ENCODE assay signal across 8 mouse cellular contexts in genomic region chr17:45575123-45575897, GRCm38 (mm10). TPM values are rescaled to one million over a fixed set of nuclear protein-coding genes. Genes with fewer than 3 reads are reported as not detected.
DNase-seq lines count a peak whose midpoint lies in the region; ATAC-seq and TF ChIP-seq lines count a peak whose summit lies in the region.

No protein-coding gene starts in this region.

- H3K4me2 ChIP-seq in lung, embryonic 15.5 days, result no peak overlapping the region
- H3K4me2 ChIP-seq in intestine, embryonic 16.5 days (ENCODE audit: low read depth, low read length), result no peak overlapping the region

- no peaks in the 10 kb centered on the region for H3K27me3 ChIP-seq in lung, embryonic 15.5 days
- no peaks in the 10 kb centered on the region for H3K27me3 ChIP-seq in intestine, embryonic 16.5 days (replicated peaks; ENCODE audit: control insufficient read depth, insufficient read depth, low read length)

- TF ChIP-seq CTCF in lung, adult 2 months (IDR thresholded peaks at IDR 0.05; ENCODE audit: insufficient read depth, low read length), result no peak
- TF ChIP-seq CTCF in olfactory bulb, adult 2 months (IDR thresholded peaks at IDR 0.05; ENCODE audit: insufficient read depth, low read depth, low read length), result no peak

- WGBS in lung, embryonic 15.5 days, result 88% methylated on average over 8 of the region's 8 CpGs
- 85% methylated on average over 8 of the region's 8 CpGs for WGBS in lung, adult 2 months
- WGBS in intestine, embryonic 16.5 days, result 88% methylated on average over 8 of the region's 8 CpGs
- 85% methylated on average over 8 of the region's 8 CpGs for WGBS in olfactory bulb, adult 2 months

- H3K36me3 ChIP-seq in lung, embryonic 15.5 days, result peaks cover 17% of the 10 kb centered on the region
- H3K36me3 ChIP-seq in intestine, embryonic 16.5 days (ENCODE audit: control insufficient read depth, insufficient read depth, low read length), result peaks cover 10% of the 10 kb centered on the region

- H3K4me1 ChIP-seq in lung, embryonic 15.5 days, result peaks cover 34% of the 10 kb centered on the region
- H3K4me1 ChIP-seq in lung, adult 2 months (ENCODE audit: control insufficient read depth, insufficient read depth, low read length), result peaks cover 3% of the 10 kb centered on the region
- H3K4me1 ChIP-seq in intestine, embryonic 16.5 days (ENCODE audit: control insufficient read depth, insufficient read depth, low read length), result peaks cover 24% of the 10 kb centered on the region
- peaks cover 9% of the 10 kb centered on the region for H3K4me1 ChIP-seq in olfactory bulb, adult 2 months (ENCODE audit: control insufficient read depth, insufficient read depth, low read length)

- H3K9me3 ChIP-seq in lung, embryonic 15.5 days, result no peaks in the 10 kb centered on the region
- H3K9me3 ChIP-seq in intestine, embryonic 16.5 days (ENCODE audit: control insufficient read depth, low read length), result no peaks in the 10 kb centered on the region

- H3K9ac ChIP-seq in lung, embryonic 15.5 days, result no peak overlapping the region
- peak overlapping the region; percentile 100; the same call in 1 of the 2 replicates for H3K9ac ChIP-seq in intestine, embryonic 16.5 days (ENCODE audit: low read depth, low read length)

- peak overlapping the region; percentile 97; the same call in 1 of the 2 replicates for H3K27ac ChIP-seq in lung, embryonic 15.5 days
- peak overlapping the region; percentile 98; the same call in 1 of the 2 replicates for H3K27ac ChIP-seq in intestine, embryonic 16.5 days (ENCODE audit: low read length)
- H3K27ac ChIP-seq in olfactory bulb, adult 2 months (ENCODE audit: insufficient read depth, low read depth, low read length), result peak overlapping the region; percentile 100

- peak; percentile 63 for DNase-seq in cerebellum, adult 9-10 months
- DNase-seq in lung, adult 2 months, result no peak
- no peak for DNase-seq in adrenal gland, postnatal 36 days
- no peak for DNase-seq in cerebellum, postnatal 36 days

- no peak for TF ChIP-seq POLR2A in lung, adult 2 months (IDR thresholded peaks at IDR 0.05; ENCODE audit: borderline replicate concordance, extremely low read depth, low read depth, low read length)
- TF ChIP-seq POLR2A in olfactory bulb, adult 2 months (IDR thresholded peaks at IDR 0.05; ENCODE audit: insufficient read depth, low read depth, low read length), result no peak

- H3K4me3 ChIP-seq in lung, embryonic 15.5 days, result no peak overlapping the region
- H3K4me3 ChIP-seq in lung, adult 2 months (replicated peaks; ENCODE audit: extremely low read depth, low read depth, low read length), result no peak overlapping the region
- H3K4me3 ChIP-seq in intestine, embryonic 16.5 days (ENCODE audit: low read length), result no peak overlapping the region
- H3K4me3 ChIP-seq in olfactory bulb, adult 2 months (ENCODE audit: insufficient read depth, low read depth, low read length), result no peak overlapping the region

- ATAC-seq in cerebellum, adult (ENCODE audit: insufficient number of reproducible peaks, low FRiP score, low TSS enrichment), result no peak
- no peak for ATAC-seq in lung, embryonic 15.5 days (ENCODE audit: borderline replicate concordance, extremely low read depth, low FRiP score, low TSS enrichment)
- ATAC-seq in intestine, embryonic 16.5 days, result no peak

RNA-seq across cellular contexts. Expression of gene Hsp90ab1, which starts 2.2 kb away (rescaled TPM):
- polyA plus RNA-seq in lung, embryonic 15.5 days (2015; fragmentation: Nextera tagmentation; extraction: Ambion mirVana), result 1,572 and 1,619 TPM in 2 replicates
- 212 and 340 TPM in 2 replicates for polyA plus RNA-seq in lung, adult 2 months (2012; rRNA removed)
- 1,309 and 1,475 TPM in 2 replicates for polyA plus RNA-seq in intestine, embryonic 16.5 days (2015; fragmentation: Nextera tagmentation; extraction: Ambion mirVana)
- 1,037 and 1,562 TPM in 2 replicates for polyA plus RNA-seq in olfactory bulb, adult 2 months (2012; ENCODE audit: insufficient read depth, insufficient read length, low replicate concordance, missing spikeins)
- 1,000 to 10,000 TPM; 1,888 to 2,360 TPM for total RNA-seq in adrenal gland, postnatal 36 days (2021)

RNA-seq across cellular contexts. Expression of gene Slc35b2, which starts 11.6 kb away (rescaled TPM):
- 137 and 141 TPM in 2 replicates for polyA plus RNA-seq in lung, embryonic 15.5 days (2015; fragmentation: Nextera tagmentation; extraction: Ambion mirVana)
- polyA plus RNA-seq in lung, adult 2 months (2012; rRNA removed), result 89.9 and 102 TPM in 2 replicates
- polyA plus RNA-seq in intestine, embryonic 16.5 days (2015; fragmentation: Nextera tagmentation; extraction: Ambion mirVana), result 132 and 136 TPM in 2 replicates
- polyA plus RNA-seq in olfactory bulb, adult 2 months (2012; ENCODE audit: insufficient read depth, insufficient read length, low replicate concordance, missing spikeins), result not detected in 2 replicates
- 10 to 100 TPM; 43.4 to 75.9 TPM for total RNA-seq in adrenal gland, postnatal 36 days (2021)

RNA-seq across cellular contexts. Expression of gene Nfkbie, which starts 19.8 kb away (rescaled TPM):
- polyA plus RNA-seq in lung, embryonic 15.5 days (2015; fragmentation: Nextera tagmentation; extraction: Ambion mirVana), result 3.0 and 5.0 TPM in 2 replicates
- polyA plus RNA-seq in lung, adult 2 months (2012; rRNA removed), result 7.2 and 7.8 TPM in 2 replicates
- polyA plus RNA-seq in intestine, embryonic 16.5 days (2015; fragmentation: Nextera tagmentation; extraction: Ambion mirVana), result 5.0 and 5.5 TPM in 2 replicates
- polyA plus RNA-seq in olfactory bulb, adult 2 months (2012; ENCODE audit: insufficient read depth, insufficient read length, low replicate concordance, missing spikeins), result not detected in 2 replicates
- total RNA-seq in adrenal gland, postnatal 36 days (2021), result 1 to 10 TPM; 3.7 TPM

RNA-seq across cellular contexts. Expression of gene Slc29a1, which starts 24.1 kb away (rescaled TPM):
- 92.1 and 103 TPM in 2 replicates for polyA plus RNA-seq in lung, embryonic 15.5 days (2015; fragmentation: Nextera tagmentation; extraction: Ambion mirVana)
- 185 and 186 TPM in 2 replicates for polyA plus RNA-seq in lung, adult 2 months (2012; rRNA removed)
- polyA plus RNA-seq in intestine, embryonic 16.5 days (2015; fragmentation: Nextera tagmentation; extraction: Ambion mirVana), result 73.4 and 83.1 TPM in 2 replicates
- polyA plus RNA-seq in olfactory bulb, adult 2 months (2012; ENCODE audit: insufficient read depth, insufficient read length, low replicate concordance, missing spikeins), result not detected in 2 replicates
- total RNA-seq in adrenal gland, postnatal 36 days (2021), result 100 to 1,000 TPM; 132 to 137 TPM

RNA-seq across cellular contexts. Expression of gene Tmem151b, which starts 25.8 kb away (rescaled TPM):
- 1.7 and 2.0 TPM in 2 replicates for polyA plus RNA-seq in lung, embryonic 15.5 days (2015; fragmentation: Nextera tagmentation; extraction: Ambion mirVana)
- 0.11 and 0.17 TPM in 2 replicates for polyA plus RNA-seq in lung, adult 2 months (2012; rRNA removed)
- 2.2 and 2.5 TPM in 2 replicates for polyA plus RNA-seq in intestine, embryonic 16.5 days (2015; fragmentation: Nextera tagmentation; extraction: Ambion mirVana)
- 126 TPM in 1 of 2 replicates, not detected in the other for polyA plus RNA-seq in olfactory bulb, adult 2 months (2012; ENCODE audit: insufficient read depth, insufficient read length, low replicate concordance, missing spikeins)
- total RNA-seq in adrenal gland, postnatal 36 days (2021), result under 1 TPM; 0.13 to 0.23 TPM

Comparison
In these comparisons a context has a peak if more than half of its experiments do, and no peak if none do; other contexts are left out.
1. RNA of gene Slc35b2, which starts 11.6 kb away (polyA plus RNA-seq): 137 to 141 TPM in lung, embryonic 15.5 days, 132 to 136 TPM in intestine, embryonic 16.5 days and 89.9 to 102 TPM in lung, adult 2 months; not detected in olfactory bulb, adult 2 months; every median in the first group is over 10 times any median in the second.
2. Peak in every context shown above with its lines, with median percentiles within 50 percentile points of each other: H3K27ac ChIP-seq.